Mouse (Mus musculus) embryonic stem cell, embryonic (primary cell): Measurements from ENCODE around the gene Gm4305.
"Not testable (repeated sequence)": the region's sequence is repeated elsewhere in the genome, so short reads cannot be mapped to it uniquely, and the experiment has no call there.

ENCODE experiments used
- CTCF ChIA-PET, 4 experiments: fragments of 300-600 bp in 2 of 4; fragments of 350-600 bp in 2 of 4; sonication (Branson Sonifier 250); formaldehyde crosslinking; loops; one replicate each; lab custom pipeline; 2022; ENCODE audit warnings: inconsistent platforms in 2 of 4; lab: Charles Lee
- POLR2A ChIA-PET, 4 experiments: fragments of 300-600 bp in 2 of 4; fragments of 350-600 bp in 2 of 4; sonication (Branson Sonifier 250); formaldehyde crosslinking; loops; one replicate each; lab custom pipeline; 2022; ENCODE audit warnings: antibody characterized with exemption in 4 of 4, inconsistent platforms in 1 of 4; lab: Charles Lee

Gm4305 gene

DNA sequence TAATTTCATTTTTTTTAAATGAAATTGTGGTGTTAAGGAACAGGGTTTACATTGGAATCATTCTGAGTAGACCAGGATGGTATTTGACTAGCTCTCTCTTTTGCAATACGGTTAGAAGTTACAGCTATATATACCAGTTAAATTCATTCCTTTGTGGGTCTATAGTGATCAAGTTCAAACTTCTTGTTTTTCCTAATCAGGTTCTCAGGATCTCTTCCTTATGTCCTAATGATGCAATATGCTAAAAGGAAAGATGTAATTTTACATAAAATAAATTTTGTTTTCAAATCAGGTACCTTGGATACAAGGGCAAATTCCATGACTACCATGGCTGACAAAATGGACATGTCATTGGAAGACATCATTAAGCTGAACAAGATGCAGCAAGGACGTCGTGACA, at the start of gene Gm4305:
Gm4305 (plus strand) TSS at position 301 of the 400 bp plus-strand sequence.
- POLR2A ChIA-PET = not testable (repeated sequence)

DNA sequence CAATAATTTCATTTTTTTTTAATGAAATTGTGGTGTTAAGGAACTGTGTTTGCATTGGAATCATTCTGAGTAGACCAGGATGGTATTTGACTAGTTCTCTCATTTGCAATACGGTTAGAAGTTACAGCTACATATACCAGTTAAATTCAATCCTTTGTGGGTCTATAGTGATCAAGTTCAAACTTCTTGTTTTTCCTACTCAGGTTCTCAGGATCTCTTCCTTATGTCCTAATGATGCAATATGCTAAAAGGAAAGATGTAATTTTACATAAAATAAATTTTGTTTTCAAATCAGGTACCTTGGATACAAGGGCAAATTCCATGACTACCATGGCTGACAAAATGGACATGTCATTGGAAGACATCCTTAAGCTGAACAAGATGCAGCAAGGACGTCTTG, 15.5 kb upstream of the Gm4305 start, which contains the start of gene Gm4301:
Gm4301 (plus strand) TSS at position 301 of the 400 bp plus-strand sequence.
- POLR2A ChIA-PET, CTCF ChIA-PET: not testable (repeated sequence)

More for the DNA sequence above, at the start of gene Gm4305:
- CTCF ChIA-PET = not testable (repeated sequence)

DNA sequence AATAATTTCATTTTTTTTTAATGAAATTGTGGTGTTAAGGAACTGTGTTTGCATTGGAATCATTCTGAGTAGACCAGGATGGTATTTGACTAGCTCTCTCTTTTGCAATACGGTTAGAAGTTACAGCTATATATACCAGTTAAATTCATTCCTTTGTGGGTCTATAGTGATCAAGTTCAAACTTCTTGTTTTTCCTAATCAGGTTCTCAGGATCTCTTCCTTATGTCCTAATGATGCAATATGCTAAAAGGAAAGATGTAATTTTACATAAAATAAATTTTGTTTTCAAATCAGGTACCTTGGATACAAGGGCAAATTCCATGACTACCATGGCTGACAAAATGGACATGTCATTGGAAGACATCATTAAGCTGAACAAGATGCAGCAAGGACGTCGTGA, 10.4 kb upstream of the Gm4305 start, which contains the start of gene Gm4302:
Gm4302 (plus strand) TSS at position 301 of the 400 bp plus-strand sequence.
- POLR2A ChIA-PET, CTCF ChIA-PET: not testable (repeated sequence)

DNA sequence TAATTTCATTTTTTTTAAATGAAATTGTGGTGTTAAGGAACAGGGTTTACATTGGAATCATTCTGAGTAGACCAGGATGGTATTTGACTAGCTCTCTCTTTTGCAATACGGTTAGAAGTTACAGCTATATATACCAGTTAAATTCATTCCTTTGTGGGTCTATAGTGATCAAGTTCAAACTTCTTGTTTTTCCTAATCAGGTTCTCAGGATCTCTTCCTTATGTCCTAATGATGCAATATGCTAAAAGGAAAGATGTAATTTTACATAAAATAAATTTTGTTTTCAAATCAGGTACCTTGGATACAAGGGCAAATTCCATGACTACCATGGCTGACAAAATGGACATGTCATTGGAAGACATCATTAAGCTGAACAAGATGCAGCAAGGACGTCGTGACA, 5.2 kb upstream of the Gm4305 start, which contains the start of gene Gm4303:
Gm4303 (plus strand) TSS at position 301 of the 400 bp plus-strand sequence.
- POLR2A ChIA-PET, CTCF ChIA-PET: not testable (repeated sequence)

DNA sequence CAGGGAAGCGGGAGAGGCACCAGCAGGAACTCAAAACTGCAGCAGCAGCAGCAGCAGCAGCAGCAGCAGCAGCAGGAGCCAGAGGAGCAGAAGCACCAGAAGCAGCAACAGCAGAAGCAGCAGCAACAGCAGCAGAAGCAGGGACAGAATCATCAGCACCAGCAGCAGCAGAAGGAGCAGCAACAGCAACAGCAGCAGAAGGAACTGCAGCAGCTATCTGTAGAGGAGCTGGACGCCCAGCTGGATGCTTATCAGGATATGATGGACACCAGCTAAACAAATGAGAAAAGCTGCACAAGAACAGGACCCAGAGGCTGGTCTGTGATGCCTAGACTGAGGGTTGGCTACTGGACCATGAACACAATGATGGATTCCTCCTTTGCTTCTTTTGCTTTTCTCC, 5.9 kb downstream of the Gm4305 start:
- CTCF ChIA-PET, POLR2A ChIA-PET: not testable (repeated sequence)

DNA sequence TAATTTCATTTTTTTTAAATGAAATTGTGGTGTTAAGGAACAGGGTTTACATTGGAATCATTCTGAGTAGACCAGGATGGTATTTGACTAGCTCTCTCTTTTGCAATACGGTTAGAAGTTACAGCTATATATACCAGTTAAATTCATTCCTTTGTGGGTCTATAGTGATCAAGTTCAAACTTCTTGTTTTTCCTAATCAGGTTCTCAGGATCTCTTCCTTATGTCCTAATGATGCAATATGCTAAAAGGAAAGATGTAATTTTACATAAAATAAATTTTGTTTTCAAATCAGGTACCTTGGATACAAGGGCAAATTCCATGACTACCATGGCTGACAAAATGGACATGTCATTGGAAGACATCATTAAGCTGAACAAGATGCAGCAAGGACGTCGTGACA, 10.1 kb downstream of the Gm4305 start, which contains the start of gene Gm4307:
Gm4307 (plus strand) TSS at position 301 of the 400 bp plus-strand sequence.
- POLR2A ChIA-PET, CTCF ChIA-PET: not testable (repeated sequence)

DNA sequence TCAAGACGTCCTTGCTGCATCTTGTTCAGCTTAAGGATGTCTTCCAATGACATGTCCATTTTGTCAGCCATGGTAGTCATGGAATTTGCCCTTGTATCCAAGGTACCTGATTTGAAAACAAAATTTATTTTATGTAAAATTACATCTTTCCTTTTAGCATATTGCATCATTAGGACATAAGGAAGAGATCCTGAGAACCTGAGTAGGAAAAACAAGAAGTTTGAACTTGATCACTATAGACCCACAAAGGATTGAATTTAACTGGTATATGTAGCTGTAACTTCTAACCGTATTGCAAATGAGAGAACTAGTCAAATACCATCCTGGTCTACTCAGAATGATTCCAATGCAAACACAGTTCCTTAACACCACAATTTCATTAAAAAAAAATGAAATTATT, 31.6 kb downstream of the Gm4305 start, which contains the start of gene Gm4312:
Gm4312 (minus strand) TSS at position 101 of the 400 bp plus-strand sequence.
- CTCF ChIA-PET, POLR2A ChIA-PET: not testable (repeated sequence)
